In genomic region chr5:134491206-134491605, GRCm38 (mm10) we compare ENCODE assay signal across 15 mouse cellular contexts. TPM values are rescaled to one million over a fixed set of nuclear protein-coding genes. Genes with fewer than 3 reads are reported as not detected.
A peak's percentile ranks its signal among the peaks of the same experiment; 100 is the strongest.
DNase-seq lines count a peak whose midpoint lies in the region; ATAC-seq lines count a peak whose summit lies in the region.
"Had no signal": no experiment of that assay in that cellular context is flagged by ENCODE, and none has a peak within 500 bp of the region (broad histone marks: within the 10 kb centered on the region; RNA-seq: fewer than 3 reads in every experiment).

No protein-coding gene starts in this region.

- no peak overlapping the region for H3K27ac ChIP-seq in heart, embryonic 10.5 days
- H3K27ac ChIP-seq in embryonic facial prominence, embryonic 12.5 days = no peak overlapping the region
- H3K27ac ChIP-seq in stomach, embryonic 16.5 days (ENCODE audit: low read length) = 0 out of 2 replicates have a peak overlapping the region, but pooled peaks have one; percentile 18
- H3K27ac ChIP-seq: forebrain, embryonic 12.5 days; gastrocnemius, adult 2 months; hindbrain, embryonic 10.5 days; limb, embryonic 12.5 days; neural tube, embryonic 12.5 days had no signal

- no peak overlapping the region for H3K4me2 ChIP-seq in embryonic facial prominence, embryonic 12.5 days (replicated peaks)
- H3K4me2 ChIP-seq in stomach, embryonic 16.5 days (ENCODE audit: low read depth, low read length) = no peak overlapping the region
- H3K4me2 ChIP-seq: forebrain, embryonic 12.5 days; limb, embryonic 12.5 days; neural tube, embryonic 12.5 days had no signal

- no peak overlapping the region for H3K4me3 ChIP-seq in heart, embryonic 10.5 days
- H3K4me3 ChIP-seq in megakaryocyte, embryonic 14.5 days (replicated peaks) = peak overlapping the region; percentile 11
- no peak overlapping the region for H3K4me3 ChIP-seq in embryonic facial prominence, embryonic 12.5 days
- no peak overlapping the region for H3K4me3 ChIP-seq in stomach, embryonic 16.5 days (replicated peaks; ENCODE audit: low read length)
- H3K4me3 ChIP-seq: forebrain, embryonic 12.5 days; gastrocnemius, adult 2 months; hindbrain, embryonic 10.5 days; limb, embryonic 12.5 days; neural tube, embryonic 12.5 days had no signal

- H3K27me3 ChIP-seq in heart, embryonic 10.5 days (ENCODE audit: insufficient read depth, poor library complexity, severe bottlenecking) = no peaks in the 10 kb centered on the region
- H3K27me3 ChIP-seq in megakaryocyte, embryonic 14.5 days (replicated peaks) = no peaks in the 10 kb centered on the region
- no peaks in the 10 kb centered on the region for H3K27me3 ChIP-seq in embryonic facial prominence, embryonic 12.5 days
- no peaks in the 10 kb centered on the region for H3K27me3 ChIP-seq in stomach, embryonic 16.5 days (ENCODE audit: control insufficient read depth, insufficient read depth, low read length)
- H3K27me3 ChIP-seq: CH12.LX; forebrain, embryonic 12.5 days; limb, embryonic 12.5 days; neural tube, embryonic 12.5 days had no signal

- H3K4me1 ChIP-seq in heart, embryonic 10.5 days = peaks cover 21% of the 10 kb centered on the region
- H3K4me1 ChIP-seq in megakaryocyte, embryonic 14.5 days = peaks cover 52% of the 10 kb centered on the region
- peaks cover 11% of the 10 kb centered on the region; the same call in 1 of the 2 replicates for H3K4me1 ChIP-seq in embryonic facial prominence, embryonic 12.5 days
- H3K4me1 ChIP-seq in stomach, embryonic 16.5 days (ENCODE audit: control insufficient read depth, insufficient read depth, low read length) = peaks cover 4% of the 10 kb centered on the region; the same call in 1 of the 2 replicates
- H3K4me1 ChIP-seq: forebrain, embryonic 12.5 days had no signal

- no peaks in the 10 kb centered on the region for H3K9me3 ChIP-seq in heart, embryonic 10.5 days
- no peaks in the 10 kb centered on the region for H3K9me3 ChIP-seq in megakaryocyte, embryonic 14.5 days
- no peaks in the 10 kb centered on the region for H3K9me3 ChIP-seq in embryonic facial prominence, embryonic 12.5 days
- H3K9me3 ChIP-seq in stomach, embryonic 16.5 days (replicated peaks; ENCODE audit: control insufficient read depth, low read length) = no peaks in the 10 kb centered on the region
- H3K9me3 ChIP-seq: forebrain, embryonic 12.5 days; G1E; hindbrain, embryonic 10.5 days; limb, embryonic 12.5 days; neural tube, embryonic 12.5 days had no signal

- DNase-seq in heart, embryonic 10.5 days (ENCODE audit: low spot score) = peak; percentile 68
- no peak for DNase-seq in heart, postnatal 36 days
- no peak for DNase-seq in left cerebral cortex, postnatal 10 days (ENCODE audit: extremely low spot score in 1 of 2, low spot score in 2 of 2)

- H3K36me3 ChIP-seq in heart, embryonic 10.5 days = peaks cover 33% of the 10 kb centered on the region
- H3K36me3 ChIP-seq in megakaryocyte, embryonic 14.5 days (replicated peaks; ENCODE audit: low read length) = peaks cover 70% of the 10 kb centered on the region
- H3K36me3 ChIP-seq in embryonic facial prominence, embryonic 12.5 days = peaks cover 61% of the 10 kb centered on the region
- H3K36me3 ChIP-seq in stomach, embryonic 16.5 days (ENCODE audit: control insufficient read depth, insufficient read depth, low read length) = peaks cover 19% of the 10 kb centered on the region; the same call in 1 of the 2 replicates
- H3K36me3 ChIP-seq: G1E had no signal

- H3K9ac ChIP-seq in embryonic facial prominence, embryonic 12.5 days = peak overlapping the region; percentile 15; the same call in 1 of the 2 replicates
- H3K9ac ChIP-seq in stomach, embryonic 16.5 days (ENCODE audit: low read length) = no peak overlapping the region
- H3K9ac ChIP-seq: forebrain, embryonic 12.5 days; limb, embryonic 12.5 days; liver, postnatal 0 days; neural tube, embryonic 12.5 days had no signal

- intact Hi-C loops in heart, postnatal 36 days (cut with DNase I) = no loop called here
- intact Hi-C loops in left cerebral cortex, postnatal 10 days (cut with DNase I) = loop anchor here (10.0 kb wide), 1 partner anchor 214 kb away; no protein-coding TSS in a partner anchor

- no peak for ATAC-seq in megakaryocyte, adult 5-6 weeks (ENCODE audit: poor library complexity, severe bottlenecking)
- ATAC-seq in embryonic facial prominence, embryonic 12.5 days (ENCODE audit: insufficient number of reproducible peaks, insufficient read depth, low FRiP score, low TSS enrichment) = no peak
- no peak for ATAC-seq in stomach, embryonic 16.5 days (ENCODE audit: insufficient read depth, low FRiP score)

- WGBS in heart, embryonic 10.5 days = 84% methylated on average over 2 of the region's 2 CpGs
- 85% methylated on average over 2 of the region's 2 CpGs for WGBS in embryonic facial prominence, embryonic 12.5 days
- WGBS in stomach, embryonic 16.5 days = 91% methylated on average over 2 of the region's 2 CpGs

RNA-seq across cellular contexts. Expression of gene Gtf2ird1, which starts 34.7 kb away (rescaled TPM):
- 64.1 and 74.8 TPM in 2 replicates for polyA plus RNA-seq in heart, embryonic 10.5 days (2016; fragmentation: Nextera tagmentation; extraction: Ambion mirVana)
- 10 to 100 TPM; 23.4 to 26.9 TPM for total RNA-seq in heart, postnatal 36 days (2021)
- polyA plus RNA-seq in megakaryocyte, embryonic 14.5 days (2012; ENCODE audit: insufficient read depth, low replicate concordance) = 19.9 and 32.1 TPM in 2 replicates
- 4.9 and 5.7 TPM in 2 replicates for total RNA-seq in megakaryocyte, adult 5-6 weeks (2015)
- 4.4 and 8.7 TPM in 2 replicates for total RNA-seq in megakaryocyte, adult 5-6 weeks (2017)
- 151 and 153 TPM in 2 replicates for polyA plus RNA-seq in embryonic facial prominence, embryonic 12.5 days (2016; fragmentation: Nextera tagmentation; extraction: Ambion mirVana)
- 70.5 and 75.0 TPM in 2 replicates for polyA plus RNA-seq in stomach, embryonic 16.5 days (2015; fragmentation: Nextera tagmentation; extraction: Ambion mirVana)
- total RNA-seq in left cerebral cortex, postnatal 10 days (2021) = 10 to 100 TPM; 39.9 to 44.9 TPM
